Mouse (Mus musculus): ENCODE measurements around the gene Adar.

Adar gene

DNA sequence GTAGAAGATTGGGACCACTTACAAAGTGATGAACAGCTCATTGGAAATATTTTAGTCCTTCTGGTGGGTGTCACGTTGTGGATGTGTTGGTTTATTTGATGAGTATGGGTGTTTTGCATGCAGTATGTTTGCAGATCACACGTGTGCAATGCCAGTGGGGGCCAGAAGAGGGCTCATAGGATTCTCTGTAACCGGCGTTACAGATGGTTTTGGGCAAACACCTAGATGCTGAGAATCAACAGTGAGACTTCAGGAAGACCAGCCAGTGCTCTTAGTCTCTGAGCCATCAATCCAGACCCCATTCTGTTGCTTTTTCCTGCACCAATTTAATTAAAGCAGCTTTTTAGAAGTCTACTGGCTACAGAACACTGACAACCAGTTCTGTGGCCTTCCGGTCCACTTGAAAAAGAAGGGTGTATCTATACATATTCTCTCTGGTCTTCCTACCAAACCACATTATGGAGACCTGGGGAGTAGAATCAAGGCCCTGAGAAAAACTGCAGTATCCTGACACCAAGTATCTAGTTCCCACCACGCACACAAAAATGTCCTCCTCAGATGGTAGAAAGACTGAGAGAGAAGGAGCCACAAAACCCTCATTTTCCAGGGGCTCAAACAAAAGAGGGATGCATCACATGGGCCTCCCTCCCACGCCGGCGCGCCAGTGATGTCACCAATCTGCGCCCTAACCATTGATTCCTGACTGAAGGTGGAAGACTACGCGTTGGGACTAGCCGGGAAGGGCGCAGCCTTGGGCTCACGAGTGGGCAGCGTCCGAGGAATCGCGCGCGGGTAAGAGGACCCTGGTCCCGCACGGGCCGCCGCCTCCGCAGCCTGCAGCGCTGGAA, at the start of gene Adar:
Gene Adar (plus strand): TSS at position 664 of the 848 bp plus-strand sequence.
- peak; percentile 93 for DNase-seq

DNA sequence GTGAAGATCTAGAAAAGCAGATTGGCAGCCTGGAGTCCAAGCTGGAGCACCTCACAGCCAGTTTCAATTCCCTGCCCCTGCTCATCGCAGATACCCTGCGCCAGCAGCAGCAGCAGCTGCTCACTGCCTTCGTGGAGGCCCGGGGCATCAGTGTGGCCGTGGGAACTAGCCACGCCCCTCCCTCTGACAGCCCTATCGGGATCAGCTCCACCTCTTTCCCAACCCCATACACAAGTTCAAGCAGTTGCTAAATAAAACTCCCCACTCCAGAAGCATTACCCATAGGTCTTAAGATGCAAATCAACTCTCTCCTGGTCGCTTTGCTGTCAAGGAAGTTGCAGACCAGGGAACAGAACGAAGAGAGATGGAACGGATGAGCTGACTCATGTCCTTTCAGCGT, 47.7 kb upstream of the Adar start:
- no peak for DNase-seq

DNA sequence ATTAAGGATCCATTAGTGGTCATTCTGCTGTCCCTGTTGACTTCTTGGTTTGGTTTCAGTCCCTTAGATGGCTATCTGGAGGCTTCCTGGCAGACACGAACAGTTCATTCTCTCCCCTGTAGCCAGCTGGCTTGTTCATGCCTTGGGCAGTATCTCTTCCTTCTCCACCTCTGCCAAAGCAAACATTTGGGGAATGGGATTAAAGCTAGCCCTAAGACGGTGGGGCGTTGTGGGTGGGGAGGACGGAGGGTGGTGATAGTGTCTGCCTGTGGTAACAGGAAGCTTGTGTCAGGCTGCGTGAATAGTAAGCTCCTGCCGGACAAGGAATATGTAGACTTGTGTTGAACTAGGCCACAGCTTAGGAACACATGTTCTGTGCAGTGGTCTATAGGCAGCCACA, 43.5 kb upstream of the Adar start:
- no peak for DNase-seq

DNA sequence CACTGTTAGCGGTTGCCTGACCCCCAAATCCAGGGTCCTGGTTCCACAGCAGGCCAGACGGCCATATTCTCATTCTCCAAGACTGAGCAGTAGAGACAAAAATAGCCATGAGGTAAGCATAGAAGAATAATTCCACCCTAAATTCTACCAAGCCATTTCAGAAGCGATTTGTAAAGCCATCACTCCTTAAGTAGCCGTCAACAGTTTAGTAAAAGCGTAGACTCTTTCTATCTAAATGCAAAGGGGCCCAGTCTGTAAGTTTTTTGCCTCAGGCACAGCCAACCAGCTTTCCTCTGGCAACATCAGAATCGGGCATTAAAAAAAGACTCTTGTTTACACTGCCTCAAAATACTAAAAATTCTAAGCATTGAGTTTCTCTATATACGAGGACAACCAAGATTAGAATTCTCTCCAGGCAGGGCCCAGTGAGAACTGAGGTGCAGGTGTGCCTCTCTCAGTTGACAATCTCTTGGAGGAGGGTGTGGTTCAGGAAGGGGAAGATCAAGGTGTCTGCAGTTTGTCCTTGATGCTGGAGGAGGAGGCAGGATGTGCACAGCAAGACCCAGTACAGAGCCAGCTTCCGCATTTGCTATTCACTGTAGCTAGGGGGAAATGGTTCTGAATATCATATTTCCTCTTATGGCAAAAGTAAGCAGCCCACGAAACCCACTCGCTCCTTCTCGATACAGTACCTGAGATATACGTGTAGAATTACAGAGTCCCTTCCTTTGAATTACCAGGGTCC, 42.1 kb upstream of the Adar start:
- DNase-seq = no peak

DNA sequence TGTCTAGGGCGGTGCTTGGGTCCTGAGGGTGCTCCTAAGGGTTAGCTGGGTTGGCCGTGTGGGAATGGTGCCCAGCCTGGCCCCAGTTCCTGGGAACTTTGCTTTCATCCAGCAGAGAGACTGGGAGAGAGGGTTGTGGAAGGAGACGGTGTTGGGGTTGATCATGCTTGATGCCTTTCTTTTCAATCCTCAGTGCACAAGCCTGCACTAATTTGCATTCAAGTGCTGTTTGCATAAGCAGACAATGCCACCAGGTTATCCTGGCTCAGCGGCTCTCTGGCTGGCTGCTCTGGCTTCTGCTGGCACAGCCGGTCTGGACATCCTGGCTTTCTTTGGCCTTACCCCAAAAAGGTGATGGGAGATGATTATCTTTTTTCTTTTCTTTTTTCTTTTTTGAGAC, 37.2 kb upstream of the Adar start:
- no peak for DNase-seq

DNA sequence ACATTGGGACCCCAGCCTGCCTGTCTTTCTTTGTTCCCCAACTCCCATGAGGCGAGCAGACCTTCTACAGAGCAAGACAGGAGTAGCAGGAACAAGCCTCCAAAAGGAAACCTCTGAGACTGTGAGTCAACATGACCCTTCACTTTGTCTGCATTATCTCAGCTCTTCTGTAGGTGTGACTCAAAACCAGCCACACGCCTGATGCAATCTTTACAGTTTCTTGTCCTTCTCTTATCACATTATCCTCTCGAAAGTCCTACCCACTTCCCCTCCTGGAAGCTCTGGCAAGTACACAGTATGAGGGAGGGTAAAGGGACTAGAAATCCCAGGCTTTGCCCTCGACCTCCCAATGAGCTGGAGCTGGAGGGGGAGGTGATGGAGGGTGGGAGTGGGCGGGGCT, 28.8 kb upstream of the Adar start:
- no peak for DNase-seq

DNA sequence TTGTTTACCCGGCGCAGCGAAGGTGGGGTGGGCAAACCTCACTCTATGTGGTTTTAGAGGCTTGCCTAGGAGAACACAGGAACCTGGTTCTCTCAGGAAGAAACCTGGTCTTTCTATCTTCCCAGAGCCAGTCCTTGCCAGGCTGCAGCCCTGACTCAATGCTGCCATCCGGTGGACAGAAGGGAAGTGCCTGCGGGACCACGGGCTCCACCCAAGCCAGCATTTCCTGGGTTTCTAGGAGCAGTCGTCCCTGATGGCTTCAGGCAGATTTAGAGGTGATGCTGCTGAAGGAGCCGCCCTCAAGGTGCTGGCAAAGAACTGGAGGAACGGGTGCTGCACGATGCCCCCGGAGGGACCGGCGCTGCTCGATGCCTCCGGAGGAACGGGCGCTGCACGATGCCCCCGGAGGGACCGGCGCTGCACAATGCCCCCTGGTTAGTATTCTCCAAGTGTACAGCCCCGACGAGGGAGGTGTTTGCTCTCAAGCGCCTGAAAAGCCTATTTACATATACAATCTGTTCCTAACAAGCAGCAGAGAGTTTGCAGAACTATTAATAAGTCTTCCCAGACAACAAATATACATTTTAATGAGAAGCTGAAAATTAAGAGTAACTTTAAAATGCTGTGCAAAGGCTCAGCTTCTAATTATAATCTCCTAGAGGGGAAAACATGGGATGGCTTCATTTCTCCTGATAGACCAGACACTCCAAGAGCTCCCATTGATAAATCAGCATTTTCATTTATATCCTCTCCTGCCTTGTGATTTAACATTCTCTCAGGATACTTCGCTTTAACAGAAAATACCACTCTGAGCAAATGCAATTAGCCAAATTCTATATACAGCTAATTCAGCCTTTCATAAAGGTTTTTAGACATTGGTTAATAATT, 25.9 kb upstream of the Adar start:
- DNase-seq = peak; percentile 90

DNA sequence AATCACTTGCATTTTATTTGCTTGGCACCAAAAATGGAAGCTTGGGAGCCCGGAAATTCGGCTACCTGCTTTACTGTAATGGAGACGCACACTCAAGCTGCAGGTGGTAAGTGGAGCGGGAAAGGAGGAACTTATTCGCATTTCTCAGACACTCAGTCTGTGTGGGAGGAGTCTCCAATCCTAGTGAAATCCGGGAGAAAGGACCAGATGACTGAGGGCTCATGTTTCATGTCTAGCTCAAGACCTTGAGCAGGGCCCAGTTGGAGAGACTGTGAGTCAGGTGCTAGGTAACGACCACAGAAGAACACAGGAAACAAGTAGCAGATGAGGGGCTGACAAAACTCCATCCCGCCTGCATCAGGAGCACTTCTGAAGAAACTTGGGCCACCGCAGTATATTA, 23.0 kb upstream of the Adar start:
- DNase-seq = no peak

DNA sequence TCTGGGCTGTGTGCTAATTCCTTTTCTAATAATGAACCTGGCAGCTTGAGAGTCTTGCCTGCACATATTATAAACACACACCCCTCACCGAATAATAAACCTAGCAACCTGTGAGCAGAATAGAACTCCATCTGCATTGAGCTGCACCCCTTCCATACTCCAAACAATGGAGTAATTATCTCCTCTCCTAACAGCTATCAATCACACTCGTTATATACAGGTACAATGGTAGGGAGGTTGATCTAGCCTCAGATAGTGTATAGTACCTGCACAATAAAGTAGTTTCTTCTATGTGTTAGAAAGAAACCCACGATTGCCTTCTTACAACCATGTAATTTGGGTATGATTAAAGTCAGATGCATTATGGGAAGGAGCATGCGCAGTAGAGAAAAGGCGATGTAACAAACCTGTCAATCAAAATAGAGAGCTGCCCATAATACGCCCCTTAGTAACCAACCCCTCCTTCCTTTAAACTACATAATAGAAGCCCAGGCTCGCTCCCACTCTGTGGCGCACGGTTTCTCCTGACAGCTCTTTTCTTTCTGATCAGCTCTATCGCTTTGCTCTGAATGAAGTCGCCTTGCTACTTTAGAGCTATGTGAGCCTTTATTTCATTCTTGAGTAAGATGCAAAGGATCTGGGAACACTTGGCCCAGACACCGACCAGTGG, 18.5 kb upstream of the Adar start:
- peak; percentile 51 for DNase-seq

DNA sequence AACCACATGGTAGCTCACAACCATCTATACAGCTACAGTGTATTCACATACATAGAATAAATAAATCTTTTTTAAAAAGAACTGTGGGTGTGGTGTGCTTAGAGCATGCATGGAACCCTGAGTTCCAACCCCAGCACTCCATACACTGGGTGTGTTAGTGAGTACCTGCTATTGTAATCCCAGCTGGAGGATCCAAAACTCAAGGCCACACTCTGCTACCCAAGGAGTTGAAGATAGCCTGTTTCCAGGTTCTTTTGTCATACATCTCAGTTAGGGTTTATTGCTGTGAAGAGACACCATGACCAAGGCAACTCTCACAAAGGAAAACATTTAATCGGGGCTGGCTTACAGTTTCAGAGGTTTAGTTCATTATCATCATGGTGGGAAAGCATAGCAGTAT, 15.9 kb upstream of the Adar start:
- DNase-seq = no peak

DNA sequence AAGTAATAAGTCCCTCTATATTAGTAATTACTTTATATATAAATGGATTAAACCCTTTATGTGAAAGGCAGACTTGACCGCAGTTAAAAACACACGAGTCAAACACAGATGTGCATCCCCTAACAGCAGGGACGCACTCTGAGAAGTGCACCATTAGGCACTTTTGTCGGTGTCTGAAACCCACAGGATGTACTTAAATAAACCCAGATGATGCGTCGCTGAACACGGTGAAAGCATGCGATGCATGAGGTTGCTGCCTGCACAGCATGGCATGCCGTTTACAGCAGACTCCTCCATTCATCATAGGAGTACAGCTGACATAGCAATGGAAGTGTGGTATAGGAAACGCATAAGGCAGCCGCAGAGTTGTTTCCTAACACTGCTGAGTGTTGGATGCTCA, 14.4 kb upstream of the Adar start:
- no peak for DNase-seq

DNA sequence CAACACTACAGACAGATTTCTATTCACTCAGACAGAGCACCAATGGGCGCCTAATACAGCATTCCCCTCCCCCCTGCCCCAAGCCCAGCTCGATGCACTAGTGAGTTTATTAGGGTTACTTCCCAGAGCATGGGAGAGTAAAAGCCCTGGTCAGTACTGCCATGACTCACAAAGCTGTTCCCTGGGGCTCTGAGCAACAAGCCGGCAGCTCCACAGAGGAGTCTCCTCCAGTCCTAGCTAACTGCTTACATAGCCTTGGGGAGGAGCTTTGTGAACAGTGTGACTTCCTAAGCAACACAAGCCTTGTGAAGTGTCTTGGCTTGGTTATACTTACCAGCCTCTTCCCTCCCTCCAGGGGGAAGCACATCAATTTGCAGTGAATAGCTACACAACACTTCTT, 11.2 kb upstream of the Adar start:
- no peak for DNase-seq

DNA sequence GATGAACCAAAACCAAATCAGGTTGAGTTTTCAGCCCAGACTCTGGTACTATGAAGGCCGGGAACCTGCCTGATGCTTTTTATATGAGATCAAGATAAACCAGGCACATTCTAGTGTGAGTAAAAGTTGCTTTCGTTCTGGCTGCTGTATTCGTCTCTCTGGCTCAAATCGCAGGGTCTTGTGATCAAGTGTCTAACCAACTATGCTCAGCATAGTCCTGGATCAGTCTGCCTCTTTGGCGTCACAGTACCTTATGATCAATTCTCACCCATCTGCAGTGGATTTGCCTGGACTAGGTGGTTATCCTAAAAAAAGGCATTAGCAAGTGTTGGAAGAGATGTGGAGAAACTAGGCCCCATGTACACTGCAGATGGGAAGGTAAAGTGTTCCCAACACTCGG, 10.8 kb upstream of the Adar start:
- no peak for DNase-seq

DNA sequence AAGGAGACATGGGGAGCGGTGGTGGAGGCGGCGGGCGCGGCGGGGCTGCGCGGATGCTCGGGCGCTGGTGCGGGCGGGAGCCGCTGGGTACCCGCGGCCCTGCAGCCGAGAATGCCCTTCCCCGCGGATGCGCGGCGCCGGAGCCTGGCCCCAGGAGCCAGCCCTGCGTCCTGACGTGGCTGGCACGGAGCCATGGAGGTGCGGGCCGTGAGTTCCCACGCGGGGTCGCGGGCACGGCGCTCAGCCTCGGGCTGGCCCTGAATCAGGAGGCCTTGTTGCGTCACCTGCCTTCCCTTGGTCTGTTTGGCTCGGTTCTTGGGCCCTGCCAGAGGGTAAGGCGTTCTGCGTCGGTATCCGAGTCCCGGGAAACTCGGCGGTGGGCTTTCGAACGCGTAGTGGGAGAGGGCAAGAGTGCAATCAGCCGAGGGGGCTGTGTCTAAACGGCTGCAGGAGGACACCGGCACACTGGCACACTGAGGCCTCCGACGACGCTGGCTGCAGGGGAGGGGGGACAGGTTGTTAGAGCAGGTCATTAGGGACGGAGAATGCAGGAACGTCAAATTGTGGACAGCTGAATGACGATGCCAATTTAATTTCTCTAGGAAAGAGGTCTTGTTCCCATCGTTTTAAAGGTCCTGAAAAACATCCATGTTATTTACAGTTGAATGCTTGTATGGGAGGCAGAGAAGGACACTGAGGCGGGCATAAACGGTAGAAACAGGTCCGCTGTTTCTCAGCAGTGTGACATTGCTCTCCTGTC, 565 bp downstream of the Adar start:
- peak; percentile 57 for DNase-seq

DNA sequence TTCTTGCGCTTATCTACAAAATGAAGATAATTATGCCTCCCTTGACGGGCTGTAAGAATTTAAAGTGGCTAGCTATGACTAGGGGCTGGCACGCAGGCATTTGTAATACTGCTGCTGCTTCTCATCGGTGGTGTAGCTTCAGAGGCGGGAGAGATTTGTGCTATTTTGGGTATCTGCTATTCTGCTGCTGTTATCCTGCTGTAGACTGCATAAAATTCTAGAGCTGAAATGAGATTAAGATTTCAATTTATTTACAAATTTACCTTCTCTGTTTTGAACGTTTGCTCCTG, 1.1 kb downstream of the Adar start:
- peak; percentile 28 for DNase-seq

DNA sequence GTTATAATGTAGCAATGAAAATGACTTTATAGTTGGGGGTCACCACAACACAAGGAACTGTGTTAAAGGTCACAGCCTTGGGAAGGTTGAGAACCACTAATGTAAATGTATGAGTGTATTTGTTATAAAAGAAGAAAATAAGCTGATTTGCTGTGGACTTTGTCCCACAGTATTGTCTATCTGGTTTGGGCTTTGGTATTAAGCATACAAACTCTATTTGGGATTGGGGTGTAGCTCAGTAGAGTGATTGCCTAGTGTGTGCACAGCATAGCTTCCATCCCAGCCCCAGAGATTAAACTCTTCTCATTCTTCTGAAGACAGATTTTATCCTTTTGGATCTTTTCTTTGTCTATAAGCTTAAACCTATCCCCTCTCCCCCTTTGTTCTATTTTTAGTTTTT, 7.2 kb downstream of the Adar start:
- no peak for DNase-seq

DNA sequence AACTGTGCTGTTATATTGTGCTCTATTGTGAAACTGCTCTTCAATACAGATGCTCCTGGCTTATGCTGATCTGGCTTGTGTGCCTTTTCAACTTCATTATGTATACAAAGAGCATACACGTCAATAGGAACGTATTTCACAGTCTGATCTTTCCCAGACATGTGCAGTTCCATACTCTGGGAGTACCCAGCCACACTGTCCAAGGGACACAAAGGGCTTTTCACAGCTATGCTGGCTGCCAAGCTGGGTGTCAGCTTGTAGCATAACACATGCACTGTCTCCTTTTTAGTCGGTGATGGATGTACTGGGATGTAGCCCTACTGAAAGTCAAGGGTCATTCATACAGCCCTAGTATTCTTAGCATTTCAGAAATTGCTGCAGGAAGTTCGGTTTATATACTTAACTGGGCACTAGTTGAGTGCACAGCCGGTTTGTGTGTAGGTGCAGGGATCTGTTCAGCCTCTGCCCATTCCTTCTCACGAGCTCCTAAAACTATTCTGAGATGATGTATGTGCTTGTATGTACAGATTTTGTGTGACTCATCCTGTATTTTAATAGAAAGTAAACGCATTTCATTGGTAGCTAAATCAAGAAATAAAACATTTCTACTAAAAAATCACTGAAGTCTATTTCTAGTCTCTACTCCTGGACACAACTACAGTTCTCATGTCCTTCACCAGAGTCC, 8.7 kb downstream of the Adar start:
- DNase-seq = no peak

DNA sequence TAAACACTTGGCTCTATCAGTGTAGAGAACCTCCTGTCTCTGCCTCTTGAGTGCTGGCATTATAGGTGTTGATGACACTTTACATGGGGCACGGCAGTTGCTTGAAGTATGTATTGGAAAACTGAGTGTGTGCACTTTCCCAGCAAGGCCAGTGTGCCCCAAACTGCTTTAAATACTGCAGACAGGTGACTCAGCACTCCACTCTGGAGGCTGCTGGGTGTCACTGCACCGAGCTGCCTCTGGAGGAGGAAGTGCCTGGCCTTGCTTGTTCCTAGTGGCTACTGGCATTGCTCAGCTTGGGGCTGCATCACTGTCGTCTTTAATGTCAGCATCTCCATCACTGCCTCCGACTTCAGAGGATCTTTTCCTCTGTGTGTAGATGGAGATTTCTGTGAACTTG, 12.2 kb downstream of the Adar start:
- DNase-seq = no peak

DNA sequence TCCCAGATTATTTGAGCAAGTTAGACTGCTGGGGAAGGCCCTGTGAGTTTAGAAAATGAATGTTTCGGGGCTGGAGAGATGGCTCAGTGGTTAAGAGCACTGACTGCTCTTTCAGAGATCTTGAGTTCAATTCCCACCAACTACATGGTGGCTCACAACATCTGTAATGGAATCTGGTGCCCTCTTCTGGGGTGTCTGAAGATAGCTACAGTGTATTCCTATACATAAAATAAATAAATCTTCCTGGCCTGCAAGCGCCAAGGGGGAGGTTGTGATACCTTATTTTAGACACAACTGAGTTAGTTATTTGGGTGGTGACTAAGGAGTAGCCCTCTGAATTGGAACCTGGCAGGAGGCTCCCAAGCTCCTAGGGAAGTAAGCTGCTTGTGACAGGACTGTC, 14.0 kb downstream of the Adar start:
- DNase-seq = no peak

DNA sequence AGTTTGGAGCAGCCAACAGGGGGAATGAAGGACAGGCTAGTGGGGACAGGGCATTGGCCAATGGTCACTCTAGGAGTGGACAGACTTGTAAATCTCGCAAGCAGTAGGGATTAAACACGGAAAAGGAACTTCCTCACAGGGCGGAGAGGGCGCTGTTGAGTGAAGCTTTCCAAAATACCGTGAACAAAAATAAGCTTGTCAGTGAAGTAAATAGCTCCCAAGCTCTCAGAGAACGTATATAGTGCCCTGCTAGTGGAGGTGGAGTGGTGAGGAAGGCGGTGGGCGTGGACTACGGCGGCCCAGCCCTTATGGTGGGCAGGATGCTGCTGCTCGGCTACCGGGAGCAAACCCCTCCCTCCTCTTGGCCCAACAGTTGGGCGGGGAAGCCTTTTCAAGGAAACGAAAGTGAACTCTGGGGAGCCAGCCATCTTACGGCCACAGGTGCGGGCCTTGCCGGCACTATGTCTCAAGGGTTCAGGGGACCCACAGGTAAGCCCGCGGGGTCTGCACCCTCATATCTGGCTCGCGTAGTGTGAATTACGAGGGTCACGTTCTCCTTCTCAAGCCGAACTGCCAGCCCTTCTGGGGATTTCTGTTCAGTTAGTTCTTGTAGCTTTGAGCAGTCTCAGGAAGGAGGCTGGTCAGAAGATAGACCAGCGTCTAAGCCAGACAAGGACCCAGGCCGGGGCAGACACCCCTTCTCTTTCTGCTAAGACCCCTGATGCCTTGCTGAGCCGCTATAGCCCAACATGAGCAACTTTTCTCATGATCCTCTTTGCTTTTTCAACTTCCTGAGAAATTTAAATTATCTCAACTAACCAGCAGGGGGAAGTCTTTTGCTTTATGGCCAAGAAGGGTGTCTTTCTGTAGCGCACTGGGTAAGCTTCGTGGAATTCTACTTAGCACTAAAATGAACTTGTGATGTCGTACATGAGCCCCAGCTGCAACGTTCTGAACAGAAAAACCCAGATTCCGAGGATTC, 15.8 kb downstream of the Adar start:
- peak; percentile 61 for DNase-seq

Data from right cerebral cortex, adult 18-20 months (tissue).